Mouse (Mus musculus) spleen, postnatal 10 days (tissue): ENCODE measurements at regions not wholly inside any gene's neighbourhood (a gene's known extent, or its start where the extent isn't known, plus 50 kb on each side); places are given as distances from the start of the nearest gene placed in this dataset.

Experiments used
- DNase-seq, 2 experiments: peaks; one replicate each; pipeline ENCODE4 v3.0.0; 2021 to 2022; ENCODE audit warnings: low spot score in 2 of 2

GRCm38 (mm10) chr17:62077604-62078003 is 803.5 kb downstream of the Efna5 start:
- DNase-seq, result no peak

DNA sequence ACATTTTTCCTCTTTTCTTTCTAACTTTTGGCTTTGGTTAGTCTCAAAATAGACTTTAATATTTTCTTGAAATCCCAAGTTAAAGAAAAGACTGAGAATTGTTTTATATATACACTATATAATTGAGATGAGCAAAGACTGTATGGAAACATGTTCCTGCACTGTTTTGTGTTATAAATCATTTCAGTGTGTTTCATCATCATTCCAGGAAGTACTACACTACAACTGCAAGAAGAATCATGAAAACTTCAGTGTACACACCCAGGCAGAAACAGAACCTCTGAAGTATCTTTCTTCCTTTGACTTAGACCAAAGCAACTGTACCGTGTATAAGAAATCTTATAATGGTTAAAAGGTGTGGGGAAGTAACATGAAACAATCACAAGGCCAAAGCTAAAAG is 816.2 kb downstream of the Efna5 start:
- no peak for DNase-seq

GRCm38 (mm10) chr17:62058016-62058415 is 823.1 kb downstream of the Efna5 start:
- no peak for DNase-seq

DNA sequence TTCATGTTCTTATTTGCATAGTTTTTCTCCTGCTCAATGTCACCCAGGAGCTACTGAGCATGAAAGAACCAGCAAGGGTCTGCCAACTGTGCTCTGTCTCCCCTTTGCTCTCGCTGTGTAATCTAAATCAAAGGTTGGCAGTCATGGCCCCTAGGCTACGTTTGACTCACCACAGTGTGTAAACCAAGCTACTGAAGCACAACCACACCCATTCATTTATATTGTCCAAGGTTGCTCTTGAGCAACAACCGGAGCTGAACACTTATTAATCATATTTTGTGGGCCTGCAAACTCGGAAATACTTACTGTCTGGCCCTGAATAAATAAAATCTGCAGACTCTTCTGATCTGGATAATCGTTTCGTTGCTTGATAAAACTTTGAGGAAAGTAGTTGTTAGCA is 826.3 kb downstream of the Efna5 start:
- no peak for DNase-seq

DNA sequence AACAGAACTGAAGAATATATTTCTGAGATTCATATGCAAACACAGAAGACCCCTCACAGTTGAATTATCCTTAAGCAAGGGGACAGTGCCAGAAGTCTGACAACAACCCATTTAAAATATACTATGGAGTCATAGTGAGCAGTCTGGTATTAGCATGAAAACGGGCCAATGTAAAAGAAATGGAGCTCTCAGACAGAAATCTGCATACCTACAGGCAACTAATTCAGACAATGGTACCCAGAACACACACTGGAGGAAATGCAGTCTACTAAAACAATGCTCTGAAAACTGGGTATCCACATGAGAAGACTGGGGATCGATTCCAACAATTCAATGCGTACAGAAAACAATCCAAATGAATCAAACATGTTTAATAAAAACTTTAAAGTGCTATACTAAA is 832.1 kb downstream of the Efna5 start:
- no peak for DNase-seq

- DNase-seq, result no peak
These were observed 850.5 kb downstream of the Efna5 start for GRCm38 (mm10) chr17:62030614-62031013.
